Mouse (Mus musculus) A20 (cell line): Measurements from ENCODE around the gene Tmem63a.
"Not testable (repeated sequence)": the region's sequence is repeated elsewhere in the genome, so short reads cannot be mapped to it uniquely, and the experiment has no call there.

Experiments
- DNase-seq: peaks from one replicate; pipeline ENCODE4 v3.0.0-alpha.2; 2011; ENCODE audit warnings: low read depth, low spot score

Tmem63a gene

DNA sequence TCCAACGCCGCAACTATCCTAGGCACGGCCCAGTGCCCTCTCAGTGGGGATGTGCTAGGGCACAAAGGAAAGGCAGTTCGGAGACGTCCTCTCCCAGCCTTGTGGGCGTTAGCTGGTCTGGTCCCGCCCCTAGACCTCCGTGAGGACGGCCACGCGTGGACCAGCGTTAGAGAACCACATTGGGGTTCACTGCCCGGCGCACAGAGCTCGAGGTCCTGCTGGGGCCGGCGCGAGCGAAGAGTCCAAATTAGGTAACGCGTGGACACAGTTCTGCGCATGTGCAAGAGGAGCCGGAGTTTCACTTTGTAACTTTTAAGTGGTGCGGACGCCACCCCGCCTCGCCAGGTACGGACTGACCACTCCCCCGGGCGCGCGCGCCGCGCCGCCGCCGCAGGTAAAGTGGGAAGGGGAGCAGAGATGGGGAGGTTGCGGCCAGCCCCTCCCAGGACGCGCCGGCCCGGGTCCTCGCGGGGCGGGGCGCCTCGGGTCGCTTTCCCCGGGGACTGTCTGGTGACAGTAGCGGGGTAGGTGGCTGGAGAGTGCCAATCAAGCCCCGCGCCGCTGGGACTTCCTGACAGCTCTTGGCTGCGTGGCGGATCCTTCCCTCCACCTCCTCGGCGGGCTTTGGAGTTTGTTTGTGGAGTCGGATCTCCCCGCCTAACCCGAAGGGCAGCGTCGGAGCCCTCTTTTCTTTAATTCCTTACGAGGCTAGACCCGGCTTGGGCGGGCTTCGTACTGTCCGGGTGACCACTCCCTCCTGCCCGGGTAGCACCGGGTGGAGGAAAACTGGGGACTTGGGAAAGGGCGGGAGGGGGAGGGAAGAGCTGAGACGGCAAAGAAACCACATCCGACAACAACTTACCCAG lies at the start of gene Tmem63a:
TSS of gene Tmem63a (plus strand) at position 179 of the 866 bp plus-strand sequence.
- peak; percentile 88 for DNase-seq

- DNase-seq = no peak
Measured at GRCm38 (mm10) chr1:180892808-180893207, 49.3 kb upstream of the Tmem63a start, which contains the start of gene Lefty2. TSS of gene Lefty2 (plus strand) at chr1:180893108.

DNA sequence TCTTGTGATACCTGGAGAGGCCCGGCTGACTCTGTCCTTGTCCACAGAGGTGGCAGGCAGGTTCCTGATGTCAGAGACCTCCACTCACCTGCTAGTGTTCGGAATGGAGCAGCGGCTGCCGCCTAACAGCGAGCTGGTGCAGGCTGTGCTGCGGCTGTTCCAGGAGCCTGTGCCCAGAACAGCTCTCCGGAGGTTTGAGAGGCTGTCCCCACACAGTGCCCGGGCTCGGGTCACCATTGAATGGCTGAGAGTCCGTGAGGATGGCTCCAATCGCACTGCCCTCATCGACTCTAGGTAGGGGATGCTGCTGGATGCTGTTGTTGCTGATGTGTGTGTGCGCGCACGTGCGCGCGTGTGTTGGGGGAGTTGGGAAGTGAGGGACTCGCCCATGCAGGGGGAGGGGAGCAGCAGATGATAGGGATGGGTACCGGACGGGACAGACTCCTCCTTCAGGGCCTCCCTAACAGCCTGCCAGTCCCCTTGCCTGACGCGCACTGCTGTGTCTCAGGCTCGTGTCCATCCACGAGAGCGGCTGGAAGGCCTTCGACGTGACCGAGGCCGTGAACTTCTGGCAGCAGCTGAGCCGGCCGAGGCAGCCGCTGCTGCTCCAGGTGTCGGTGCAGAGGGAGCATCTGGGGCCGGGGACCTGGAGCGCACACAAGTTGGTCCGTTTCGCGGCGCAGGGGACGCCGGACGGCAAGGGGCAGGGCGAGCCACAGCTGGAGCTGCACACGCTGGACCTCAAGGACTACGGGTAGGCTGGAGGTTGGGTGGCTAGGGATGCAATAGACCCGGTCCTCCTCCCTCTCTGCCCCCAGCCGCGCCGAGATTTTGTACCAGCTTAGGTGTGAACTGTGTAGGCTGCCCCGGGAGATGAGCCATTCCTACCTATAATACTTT lies 47.8 kb upstream of the Tmem63a start:
- DNase-seq = not testable (repeated sequence)

- DNase-seq = peak; percentile 65
Measured at GRCm38 (mm10) chr1:180901107-180901506, 41.0 kb upstream of the Tmem63a start.

- DNase-seq = no peak
Measured at GRCm38 (mm10) chr1:180902915-180903314, 39.2 kb upstream of the Tmem63a start.

DNA sequence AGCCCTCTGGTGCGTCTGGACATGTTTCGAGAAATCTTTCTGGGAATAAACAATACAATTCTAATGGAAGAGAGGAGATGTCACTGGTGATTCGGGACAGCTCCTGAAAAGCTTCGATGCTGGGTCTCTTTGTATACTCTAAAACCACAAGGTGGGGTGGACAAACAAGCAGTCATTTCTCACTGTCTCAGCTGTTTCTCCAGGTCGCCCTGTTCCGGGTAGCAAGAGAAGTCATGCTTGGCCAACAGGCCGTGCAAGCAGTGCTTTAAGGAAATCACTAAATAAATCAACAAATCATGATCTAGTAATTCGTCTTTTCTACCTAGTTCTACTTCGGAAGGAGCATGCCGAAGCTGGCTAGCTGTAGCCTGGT lies 38.5 kb upstream of the Tmem63a start:
- no peak for DNase-seq

- DNase-seq = peak; percentile 96
Measured at GRCm38 (mm10) chr1:180904039-180904814, 37.9 kb upstream of the Tmem63a start, which contains the start of gene Pycr2. TSS of gene Pycr2 (plus strand) at chr1:180904293.

DNA sequence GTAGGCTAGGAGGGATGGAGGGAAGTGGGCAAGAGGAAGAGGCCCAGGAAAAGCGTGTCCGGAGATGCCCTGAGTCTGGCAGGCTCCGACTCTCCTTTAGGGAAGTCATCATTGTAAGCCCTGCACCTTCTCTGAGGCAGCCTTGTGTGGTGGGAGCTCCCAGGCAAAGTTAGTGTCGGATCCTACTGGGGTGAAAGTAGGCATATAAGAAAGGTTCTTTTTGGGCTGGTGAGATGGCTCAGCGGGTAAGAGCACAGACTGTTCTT lies 37.4 kb upstream of the Tmem63a start:
- DNase-seq = no peak

DNA sequence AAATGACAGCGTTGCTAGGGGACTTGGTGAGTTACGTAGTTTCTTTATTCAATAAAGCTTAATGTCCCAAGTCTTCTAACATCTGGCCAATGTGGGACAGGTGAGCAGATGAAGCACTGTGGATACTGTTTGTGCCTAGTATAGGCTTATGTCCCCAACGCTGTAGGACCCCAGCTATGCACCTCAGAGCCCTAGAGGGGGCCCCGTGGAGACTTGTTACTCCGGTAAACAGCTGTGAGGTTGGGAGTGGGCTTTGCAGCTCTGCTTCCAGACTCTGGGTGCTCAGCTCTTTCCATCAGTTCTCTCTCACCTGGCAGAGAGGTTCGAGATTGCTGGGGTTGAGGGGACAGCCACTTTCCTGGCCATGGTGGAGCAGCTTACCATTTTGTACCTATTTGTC lies 36.8 kb upstream of the Tmem63a start:
- DNase-seq = no peak

GRCm38 (mm10) chr1:180905876-180906275 lies 36.3 kb upstream of the Tmem63a start:
- DNase-seq = no peak

GRCm38 (mm10) chr1:180906461-180907147 lies 35.5 kb upstream of the Tmem63a start:
- no peak for DNase-seq

DNA sequence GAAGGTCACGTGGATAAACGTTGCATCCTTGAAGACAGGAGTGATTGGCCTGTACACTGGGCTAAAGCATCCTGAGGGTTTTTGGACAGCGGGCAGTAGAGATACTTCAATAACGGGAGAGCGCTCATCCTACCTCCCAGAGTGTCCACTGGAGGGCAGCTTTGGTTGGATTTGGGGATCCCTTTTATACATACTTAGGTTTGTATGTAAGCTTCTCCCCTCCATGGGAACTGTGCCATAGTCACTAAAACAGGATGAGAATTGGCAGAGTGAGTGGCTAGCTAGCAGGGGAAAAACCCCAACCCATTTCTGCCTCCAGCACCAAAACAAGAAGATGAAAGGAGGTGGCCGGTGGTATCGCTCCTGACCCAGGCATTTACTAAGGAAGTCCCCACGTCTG lies 31.0 kb upstream of the Tmem63a start:
- DNase-seq = no peak

- no peak for DNase-seq
Measured at GRCm38 (mm10) chr1:180911653-180912287, 30.4 kb upstream of the Tmem63a start.

DNA sequence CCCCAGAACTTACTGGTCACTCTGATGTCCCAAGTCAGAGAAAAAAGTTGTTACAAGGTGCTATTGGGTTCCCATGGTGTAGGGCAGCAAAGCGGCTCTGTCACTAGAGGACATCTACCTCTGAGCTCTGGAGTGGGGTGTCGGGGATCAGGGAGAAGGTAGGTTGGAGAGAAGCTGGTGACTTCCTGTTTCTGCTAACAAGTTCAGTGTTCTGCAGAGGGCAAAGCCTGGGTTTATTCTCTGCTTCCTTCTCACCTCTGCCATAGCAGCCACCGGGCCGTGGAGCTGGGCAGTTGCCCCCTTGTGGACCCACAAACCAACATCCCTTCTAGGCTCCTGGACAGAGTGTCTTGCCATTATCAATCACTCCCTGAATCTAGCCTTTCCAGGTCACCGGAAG lies 29.4 kb upstream of the Tmem63a start:
- no peak for DNase-seq

DNA sequence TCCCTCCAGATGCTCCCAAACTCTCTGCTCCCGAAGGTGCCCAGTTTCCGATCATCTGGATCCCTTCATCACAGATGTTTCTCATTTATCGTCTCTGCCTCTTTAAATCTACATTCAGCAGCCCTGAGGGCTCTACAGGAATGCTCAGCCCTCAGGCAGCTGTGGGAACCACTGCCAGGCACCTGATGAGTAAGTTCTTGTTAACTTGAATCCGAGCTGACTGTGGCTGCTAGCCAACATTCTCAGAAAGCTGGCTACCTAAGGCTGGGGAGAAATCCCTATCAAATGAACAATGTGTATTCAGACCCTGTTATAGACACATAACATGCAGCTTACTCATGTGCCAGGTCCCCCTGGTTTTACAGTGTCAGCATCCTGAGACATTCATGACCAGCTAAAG lies 28.3 kb upstream of the Tmem63a start:
- DNase-seq = no peak

- no peak for DNase-seq
Measured at GRCm38 (mm10) chr1:180916425-180916824, 25.7 kb upstream of the Tmem63a start.

- no peak for DNase-seq
Measured at GRCm38 (mm10) chr1:180917053-180917452, 25.1 kb upstream of the Tmem63a start.

DNA sequence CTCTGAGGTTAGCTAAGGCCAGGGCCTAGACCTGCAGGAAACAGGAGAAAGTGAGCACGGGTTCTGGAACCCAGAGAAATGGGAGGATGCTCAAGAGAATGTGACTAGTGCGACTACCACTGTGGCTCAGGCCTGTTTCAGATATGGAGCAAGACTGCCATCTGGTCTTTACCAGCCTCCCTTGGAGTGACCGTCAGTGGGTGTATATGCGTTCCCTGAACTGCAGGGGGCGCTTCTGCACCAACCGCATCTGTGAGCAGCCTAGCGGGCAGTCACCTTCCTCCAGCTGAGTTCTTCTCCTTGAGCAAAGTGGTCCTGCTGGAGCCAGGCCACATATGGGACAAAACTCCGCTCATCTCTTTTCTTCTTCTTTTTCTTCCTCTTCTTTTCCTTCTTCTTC lies 22.5 kb upstream of the Tmem63a start:
- peak; percentile 84 for DNase-seq

DNA sequence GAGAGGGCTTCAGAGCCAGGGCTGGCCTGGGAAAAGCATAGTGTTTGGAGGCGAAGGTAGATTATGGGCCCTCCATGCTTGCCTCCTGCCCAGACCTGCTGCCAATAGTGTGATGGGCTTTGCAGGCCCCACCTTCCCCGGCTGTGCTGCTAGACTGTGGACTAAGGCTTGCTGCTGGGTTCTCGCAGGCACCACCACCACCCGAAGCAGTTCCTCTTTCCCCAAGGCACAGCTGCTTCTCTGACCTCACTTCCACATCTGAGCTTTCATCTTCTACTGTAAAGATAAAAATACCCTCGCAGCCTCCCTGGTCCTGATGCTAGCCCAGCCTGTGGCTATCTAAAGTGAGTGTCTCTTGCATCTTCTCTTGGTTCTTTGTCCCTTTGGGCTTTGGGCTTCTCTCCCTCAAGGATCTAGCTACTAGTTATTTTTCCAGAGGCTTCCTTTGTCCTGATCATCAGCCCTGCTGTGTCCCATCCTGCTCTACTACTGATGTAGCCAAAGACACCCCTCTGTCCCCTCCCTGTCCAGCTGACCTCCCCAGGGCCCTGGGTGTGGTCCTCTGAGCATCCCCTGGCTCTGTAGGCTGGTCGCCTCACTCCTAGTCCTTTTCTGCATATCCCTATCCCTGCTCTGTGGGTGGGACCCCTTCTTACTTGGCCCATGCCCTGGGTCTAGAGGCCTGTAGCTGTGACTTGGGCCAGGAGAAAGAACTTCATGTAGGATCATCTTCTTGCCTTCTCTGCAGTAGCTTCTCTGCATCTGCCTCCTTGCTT lies 19.7 kb upstream of the Tmem63a start:
- DNase-seq = peak; percentile 95

GRCm38 (mm10) chr1:180924737-180925136 lies 17.4 kb upstream of the Tmem63a start:
- DNase-seq = no peak
